Mouse (Mus musculus) midbrain, embryonic 10.5 days (tissue): ENCODE data around the gene Rhox4b. TPM values are rescaled to one million over a fixed set of nuclear protein-coding genes. Genes with fewer than 3 reads are reported as not detected.
"Not testable (repeated sequence)": the region's sequence is repeated elsewhere in the genome, so short reads cannot be mapped to it uniquely, and the experiment has no call there.

Source experiments
- DNase-seq: peaks from one replicate; pipeline ENCODE4 v3.0.0-alpha.2; 2017; ENCODE audit warnings: low spot score
- H3K27ac ChIP-seq: fragments of 300-500 bp; sonication (generic); replicated peaks from 2 replicates; pipeline ENCODE4 v1.5.1; 2016; ENCODE audit warnings: mild to moderate bottlenecking
- H3K27me3 ChIP-seq: fragments of 300-500 bp; sonication (generic); 2 replicates; pipeline ENCODE4 v1.6.1; 2016; ENCODE audit warnings: low read depth, mild to moderate bottlenecking; ENCODE audit not compliant: poor library complexity, severe bottlenecking
- H3K36me3 ChIP-seq: fragments of 300-500 bp; sonication (generic); 2 replicates; pipeline ENCODE4 v1.6.1; 2016; ENCODE audit warnings: mild to moderate bottlenecking, moderate library complexity
- H3K4me1 ChIP-seq: fragments of 300-500 bp; sonication (generic); 2 replicates; pipeline ENCODE4 v1.6.1; 2016
- H3K4me3 ChIP-seq: fragments of 300-500 bp; sonication (generic); 2 replicates; pipeline ENCODE4 v1.5.1; 2016; ENCODE audit warnings: mild to moderate bottlenecking, moderate library complexity
- H3K9me3 ChIP-seq: fragments of 300-500 bp; sonication (generic); replicated peaks from 2 replicates; pipeline ENCODE4 v1.6.1; 2016; ENCODE audit warnings: mild to moderate bottlenecking
- WGBS: fragments of 180-500 bp; shearing (Covaris S2); methylation state at CpG from one replicate; pipeline ENCODE4 v1.1.7; 2016; 5-methylcytosine and 5-hydroxymethylcytosine counted together
- polyA plus RNA-seq: library from polyadenylated mRNA; unstranded; fragments of >200 nt; fragmentation: Nextera tagmentation; extraction: Ambion mirVana; gene quantifications from 2 replicates; pipeline ENCODE4 v1.2.1, GENCODE M21; 2016

The Rhox4b gene
- polyA plus RNA-seq, result 0.20 and 0.48 TPM in 2 replicates

GRCm38 (mm10) chrX:37432194-37432593 lies at the start of gene Rhox4b:
TSS of gene Rhox4b (plus strand) at chrX:37432494.
- not testable (repeated sequence) for H3K27ac ChIP-seq, DNase-seq, H3K36me3 ChIP-seq, H3K4me1 ChIP-seq, H3K4me3 ChIP-seq, H3K27me3 ChIP-seq, H3K9me3 ChIP-seq
- 91% methylated on average over 15 of the region's 15 CpGs for WGBS

GRCm38 (mm10) chrX:37390548-37390947 lies 41.7 kb upstream of the Rhox4b start, which contains the start of gene Rhox4a2:
TSS of gene Rhox4a2 (plus strand) at chrX:37390848.
- not testable (repeated sequence) for H3K27ac ChIP-seq, H3K4me1 ChIP-seq, H3K4me3 ChIP-seq, H3K36me3 ChIP-seq, H3K9me3 ChIP-seq, DNase-seq, H3K27me3 ChIP-seq
- WGBS, result 96% methylated on average over 9 of the region's 16 CpGs

- not testable (repeated sequence) for H3K4me1 ChIP-seq, H3K9me3 ChIP-seq, H3K4me3 ChIP-seq, H3K36me3 ChIP-seq, H3K27me3 ChIP-seq, H3K27ac ChIP-seq, DNase-seq
- no CpG with 5 or more reads among the region's 9 CpGs for WGBS
Measured at GRCm38 (mm10) chrX:37411767-37412166, 20.5 kb upstream of the Rhox4b start, which contains the start of gene Rhox2b. TSS of gene Rhox2b (plus strand) at chrX:37412067.

- not testable (repeated sequence) for H3K36me3 ChIP-seq, H3K27me3 ChIP-seq, DNase-seq, H3K27ac ChIP-seq, H3K4me3 ChIP-seq, H3K4me1 ChIP-seq, H3K9me3 ChIP-seq
- WGBS, result 96% methylated on average over 8 of the region's 10 CpGs
Measured at GRCm38 (mm10) chrX:37453380-37453779, 21.1 kb downstream of the Rhox4b start, which contains the start of gene Rhox2c. TSS of gene Rhox2c (plus strand) at chrX:37453680.

- not testable (repeated sequence) for H3K27ac ChIP-seq, H3K27me3 ChIP-seq, H3K4me1 ChIP-seq, H3K9me3 ChIP-seq, H3K4me3 ChIP-seq, DNase-seq, H3K36me3 ChIP-seq
- WGBS, result 86% methylated on average over 3 of the region's 4 CpGs
Measured at GRCm38 (mm10) chrX:37458285-37458684, 26.0 kb downstream of the Rhox4b start, which contains the start of gene Rhox3c. TSS of gene Rhox3c (plus strand) at chrX:37458585.

GRCm38 (mm10) chrX:37480037-37480436 lies 47.7 kb downstream of the Rhox4b start, which contains the start of gene Rhox4c:
TSS of gene Rhox4c (plus strand) at chrX:37480337.
- DNase-seq, H3K9me3 ChIP-seq, H3K36me3 ChIP-seq, H3K4me3 ChIP-seq, H3K27ac ChIP-seq, H3K4me1 ChIP-seq, H3K27me3 ChIP-seq: not testable (repeated sequence)
- 95% methylated on average over 14 of the region's 14 CpGs for WGBS

Other genes with a start within 250 kb of the Rhox4b start
- gene Ndufa1, start 241.3 kb upstream of the Rhox4b start, polyA plus RNA-seq, result 401 and 420 TPM in 2 replicates
- gene Rnf113a1, start 241.2 kb upstream of the Rhox4b start, polyA plus RNA-seq, result 13.0 and 14.1 TPM in 2 replicates
- not detected in 2 replicates for gene Gm9, start 221.5 kb upstream of the Rhox4b start, polyA plus RNA-seq
- gene Rhox1, start 210.2 kb upstream of the Rhox4b start, polyA plus RNA-seq, result not detected in 2 replicates
- 0.26 TPM in 1 of 2 replicates, not detected in the other for gene Rhox2a, start 187.5 kb upstream of the Rhox4b start, polyA plus RNA-seq
- not detected in 2 replicates for gene Rhox3a, start 182.6 kb upstream of the Rhox4b start, polyA plus RNA-seq
- gene Rhox4a, start 167.2 kb upstream of the Rhox4b start, polyA plus RNA-seq, result not detected in 2 replicates
- gene Rhox3a2, start 52.5 kb upstream of the Rhox4b start, polyA plus RNA-seq, result not detected in 2 replicates
- 0.20 and 0.21 TPM in 2 replicates for gene Rhox4a2, start 41.6 kb upstream of the Rhox4b start, polyA plus RNA-seq
- gene Rhox2b, start 20.4 kb upstream of the Rhox4b start, polyA plus RNA-seq, result not detected in 2 replicates
- 0.57 TPM in 1 of 2 replicates, not detected in the other for gene Rhox2c, start 21.2 kb downstream of the Rhox4b start, polyA plus RNA-seq
- gene Rhox3c, start 26.1 kb downstream of the Rhox4b start, polyA plus RNA-seq, result not detected in 2 replicates
- not detected in 2 replicates for gene Rhox4c, start 47.8 kb downstream of the Rhox4b start, polyA plus RNA-seq
- gene Rhox2d, start 60.9 kb downstream of the Rhox4b start, polyA plus RNA-seq, result not detected in 2 replicates
- gene Rhox4d, start 81.9 kb downstream of the Rhox4b start, polyA plus RNA-seq, result 0.14 TPM in 1 of 2 replicates, not detected in the other
- gene Rhox2e, start 98.0 kb downstream of the Rhox4b start, polyA plus RNA-seq, result 0.25 TPM in 1 of 2 replicates, not detected in the other
- not detected in 2 replicates for gene Rhox3e, start 109.5 kb downstream of the Rhox4b start, polyA plus RNA-seq
- gene Rhox4e, start 124.9 kb downstream of the Rhox4b start, polyA plus RNA-seq, result not detected in 2 replicates
- gene Rhox2f, start 138.9 kb downstream of the Rhox4b start, polyA plus RNA-seq, result 0.24 TPM in 1 of 2 replicates, not detected in the other
- gene Rhox3f, start 148.5 kb downstream of the Rhox4b start, polyA plus RNA-seq, result not detected in 2 replicates
- not detected in 2 replicates for gene Rhox4f, start 175.2 kb downstream of the Rhox4b start, polyA plus RNA-seq
- not detected in 2 replicates for gene Rhox3g, start 196.1 kb downstream of the Rhox4b start, polyA plus RNA-seq
- not detected in 2 replicates for gene Rhox2g, start 211.0 kb downstream of the Rhox4b start, polyA plus RNA-seq
- gene Rhox4g, start 218.8 kb downstream of the Rhox4b start, polyA plus RNA-seq, result not detected in 2 replicates
- not detected in 2 replicates for gene Rhox3h, start 236.3 kb downstream of the Rhox4b start, polyA plus RNA-seq
- gene Rhox2h, start 240.8 kb downstream of the Rhox4b start, polyA plus RNA-seq, result not detected in 2 replicates